Mouse (Mus musculus) bone marrow macrophage, adult 2 months (primary cell): ENCODE measurements around the gene Rpap3. TPM values are rescaled to one million over a fixed set of nuclear protein-coding genes. Genes with fewer than 3 reads are reported as not detected.

ENCODE experiments used
- H3K27ac ChIP-seq: 2 replicates; pipeline ENCODE4 v1.5.1; 2012; ENCODE audit warnings: low read depth, low read length; ENCODE audit not compliant: insufficient read depth
- H3K4me1 ChIP-seq: 2 replicates; pipeline ENCODE4 v1.6.1; 2012; ENCODE audit warnings: low read length; ENCODE audit not compliant: control insufficient read depth, insufficient read depth
- H3K4me3 ChIP-seq: 2 replicates; pipeline ENCODE4 v1.5.1; 2012; ENCODE audit warnings: mild to moderate bottlenecking, low read length, moderate library complexity; ENCODE audit not compliant: insufficient read depth
- CTCF ChIP-seq: IDR thresholded peaks from 2 replicates; pipeline ENCODE4 v1.5.1; 2012; ENCODE audit warnings: low read depth, mild to moderate bottlenecking, low read length, moderate library complexity
- POLR2A ChIP-seq: IDR thresholded peaks from 2 replicates; pipeline ENCODE4 v1.6.1; 2012; ENCODE audit warnings: mild to moderate bottlenecking, low read depth, low read length, borderline replicate concordance
- polyA plus RNA-seq: library from polyadenylated mRNA; stranded (reverse); fragments of >200 nt; gene quantifications from 2 replicates; pipeline ENCODE4 v1.2.4, GENCODE M21; 2012; ENCODE audit not compliant: missing spikeins, insufficient read depth, insufficient read length

The Rpap3 gene
- polyA plus RNA-seq, 1 experiment: 10.4 TPM

DNA sequence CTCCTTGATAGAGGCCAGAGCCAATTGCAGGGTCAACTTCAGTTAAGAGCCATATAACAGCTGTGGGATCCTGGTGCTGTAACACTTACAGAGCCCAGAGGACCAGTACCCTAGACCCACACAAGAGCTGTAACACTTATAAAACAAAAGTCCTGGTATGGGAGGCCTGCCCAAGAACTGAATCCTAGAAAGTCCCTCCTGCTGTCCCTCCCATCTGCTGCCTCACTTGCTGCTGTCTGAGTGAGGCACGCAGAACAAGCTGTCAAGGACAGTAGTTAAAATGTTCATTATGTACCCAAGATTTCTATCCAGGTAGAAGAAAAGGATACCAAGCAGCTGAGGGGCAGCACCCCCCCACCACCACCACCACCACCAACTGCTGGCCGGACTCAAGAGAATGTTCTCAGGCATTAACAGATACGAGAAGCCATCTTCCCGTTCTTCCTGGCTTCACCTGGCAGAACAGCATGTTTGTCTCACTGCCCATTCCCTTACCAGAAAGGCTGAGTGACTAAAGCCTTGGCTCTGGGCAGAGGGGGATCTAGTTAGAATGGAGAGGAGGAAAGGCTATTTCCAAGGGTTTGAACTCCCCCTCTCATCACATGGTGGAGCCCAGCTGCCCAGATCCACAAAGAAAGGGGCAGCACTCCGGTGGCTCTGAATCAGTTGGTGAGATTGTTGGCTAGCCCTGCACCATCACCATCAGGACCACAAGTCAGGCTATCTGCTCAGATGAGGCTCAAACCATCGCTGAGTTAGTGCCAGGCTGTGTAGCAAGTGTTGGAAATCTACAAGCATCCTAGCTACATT lies 18.1 kb upstream of the Rpap3 start:
- Histone ChIP-seq H3K4me3 (no peak overlapping the region), H3K4me1 (peaks cover 8% of the 10 kb centered on the region), H3K27ac (no peak overlapping the region)
- TF ChIP-seq POLR2A (no peak), CTCF (no peak)

GRCm38 (mm10) chr15:97721008-97721701 lies 15.5 kb upstream of the Rpap3 start:
- H3K4me1 ChIP-seq: no peaks in the 10 kb centered on the region
- H3K27ac ChIP-seq: no peak overlapping the region
- TF ChIP-seq CTCF: no peak
- TF ChIP-seq POLR2A: no peak
- no peak overlapping the region for H3K4me3 ChIP-seq

DNA sequence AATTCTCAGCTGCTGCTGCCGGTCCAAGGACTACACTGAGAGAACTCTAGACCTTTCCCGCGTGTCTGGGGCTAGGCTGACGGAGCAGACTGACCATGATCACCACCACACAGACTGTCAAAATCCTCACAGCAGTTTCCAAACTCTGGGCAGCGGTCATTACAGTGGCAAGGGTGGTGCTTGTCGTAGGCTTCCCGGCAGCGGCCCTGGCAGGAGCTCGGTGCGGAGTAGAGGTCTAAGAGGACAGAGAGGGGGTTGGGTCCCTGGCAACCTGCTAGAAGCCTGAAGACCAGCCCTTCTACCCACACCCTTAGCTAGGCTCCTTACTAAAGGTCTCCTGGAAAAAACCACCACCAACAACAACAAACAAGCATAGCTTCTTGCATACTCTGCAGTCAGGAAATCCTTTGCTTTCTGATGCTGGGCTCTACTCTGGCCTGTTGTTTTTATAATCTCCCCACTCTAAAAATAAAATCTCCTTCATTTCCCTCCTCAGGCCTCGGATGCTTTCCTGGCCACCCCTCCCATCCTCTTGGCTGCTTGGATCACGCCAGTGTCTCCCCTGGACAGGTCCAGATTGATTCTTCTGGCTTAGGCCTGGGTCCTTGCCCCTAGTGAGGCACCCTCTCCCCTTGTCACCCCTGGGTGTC lies 14.5 kb upstream of the Rpap3 start:
- H3K27ac ChIP-seq: no peak overlapping the region
- no peak overlapping the region for H3K4me3 ChIP-seq
- no peaks in the 10 kb centered on the region for H3K4me1 ChIP-seq
- TF ChIP-seq CTCF (no peak), POLR2A (no peak)

DNA sequence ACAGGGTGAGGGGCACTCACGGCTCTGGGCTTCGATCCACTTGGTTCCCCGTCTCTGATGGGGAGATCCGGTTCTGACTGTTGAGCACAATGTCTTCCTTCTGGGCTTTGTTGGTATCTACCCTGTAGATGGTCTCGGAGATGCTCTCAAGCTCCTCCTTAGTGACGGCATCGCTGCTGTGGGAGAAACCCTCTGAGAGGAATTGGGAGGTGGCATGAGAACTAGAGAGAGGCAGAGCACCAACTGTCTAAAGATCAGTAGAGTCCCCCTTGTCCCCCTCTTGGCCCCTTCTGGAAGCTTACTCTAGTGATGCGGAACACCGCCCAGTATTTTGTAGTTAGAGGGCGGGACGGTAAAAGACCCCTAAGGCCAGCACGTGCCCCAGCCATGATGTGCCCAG lies 13.9 kb upstream of the Rpap3 start:
- Histone ChIP-seq H3K27ac (no peak overlapping the region), H3K4me3 (no peak overlapping the region), H3K4me1 (no peaks in the 10 kb centered on the region)
- no peak for TF ChIP-seq POLR2A
- no peak for TF ChIP-seq CTCF

DNA sequence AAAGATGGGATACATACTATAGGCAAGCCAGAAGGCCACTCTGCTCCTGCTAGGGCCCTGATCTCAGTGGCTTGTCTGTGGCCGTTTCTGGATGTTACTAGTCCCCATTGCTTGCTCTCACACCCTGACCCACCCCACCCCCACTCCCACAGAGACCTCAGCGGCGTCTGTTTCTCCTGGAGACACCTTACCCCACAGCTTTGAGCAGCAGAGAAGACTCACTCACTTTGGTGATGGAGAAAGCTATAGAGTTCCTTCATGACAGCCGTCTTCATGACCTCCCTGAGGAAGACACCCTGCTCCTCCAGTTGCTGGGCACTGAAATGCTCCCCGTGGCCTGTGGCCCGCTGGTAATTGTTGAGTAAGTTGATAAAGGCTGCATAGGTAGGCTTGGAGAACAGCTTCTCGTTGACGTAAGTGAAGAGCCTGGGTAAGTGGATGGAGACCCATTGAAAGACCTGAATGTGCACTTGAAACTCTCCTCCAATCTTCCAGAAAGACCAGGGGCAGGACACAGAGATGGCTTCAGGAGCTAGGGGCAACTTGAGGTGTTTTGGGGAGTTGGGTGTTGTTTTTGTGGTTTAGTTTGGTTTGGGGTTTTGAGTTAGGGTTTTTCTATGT lies 13.0 kb upstream of the Rpap3 start:
- Histone ChIP-seq H3K4me1 (no peaks in the 10 kb centered on the region), H3K27ac (no peak overlapping the region), H3K4me3 (no peak overlapping the region)
- no peak for TF ChIP-seq POLR2A

- no peaks in the 10 kb centered on the region for H3K4me1 ChIP-seq
- no peak overlapping the region for H3K4me3 ChIP-seq
- TF ChIP-seq CTCF (peak; percentile 57; the same call in 1 of the 2 replicates), POLR2A (no peak)
- no peak overlapping the region for H3K27ac ChIP-seq
Measured at GRCm38 (mm10) chr15:97717861-97718534, 12.4 kb upstream of the Rpap3 start.

DNA sequence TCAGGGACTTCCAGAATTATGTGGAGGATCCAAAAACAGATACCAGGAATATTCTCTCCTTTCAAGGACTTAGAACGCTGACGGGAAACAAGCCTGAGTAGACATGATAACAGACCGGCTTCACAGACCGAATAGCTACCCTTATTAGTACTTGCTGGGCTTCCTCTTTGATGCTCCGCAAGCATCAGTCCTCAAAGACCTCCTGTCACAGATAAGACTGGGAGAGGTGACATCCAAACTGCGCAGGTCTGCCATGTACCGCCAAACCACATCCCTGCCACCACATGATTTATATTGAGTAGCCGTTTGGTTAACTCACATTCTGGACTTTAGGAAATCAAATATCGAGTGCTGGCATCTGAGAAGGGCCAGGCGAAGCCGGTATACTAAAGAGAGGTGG lies 11.2 kb upstream of the Rpap3 start:
- H3K4me3 ChIP-seq: no peak overlapping the region
- no peak overlapping the region for H3K27ac ChIP-seq
- no peak for TF ChIP-seq POLR2A
- no peak for TF ChIP-seq CTCF
- H3K4me1 ChIP-seq: no peaks in the 10 kb centered on the region

DNA sequence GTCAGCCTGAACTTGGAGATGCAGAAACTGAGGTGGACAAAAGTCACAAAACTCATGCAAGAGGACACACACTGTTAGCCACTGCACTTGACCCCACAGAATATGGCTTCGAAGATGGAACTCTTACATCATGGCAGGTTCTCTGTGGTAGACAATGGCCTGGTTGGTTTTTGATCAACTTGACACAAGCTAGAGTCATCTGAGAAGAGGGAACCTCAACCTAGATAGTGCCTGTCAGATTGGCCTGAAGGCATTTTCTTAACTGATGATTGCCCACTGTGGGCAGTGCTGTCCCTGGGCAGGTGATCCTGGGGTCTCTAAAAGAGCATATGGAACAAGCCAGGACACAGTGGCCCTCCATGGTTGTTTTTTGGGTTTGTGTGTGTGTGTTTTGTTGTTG lies 10.1 kb upstream of the Rpap3 start:
- TF ChIP-seq POLR2A: no peak
- TF ChIP-seq CTCF: no peak

GRCm38 (mm10) chr15:97715083-97715482 lies 9.5 kb upstream of the Rpap3 start:
- Histone ChIP-seq H3K4me1 (no peaks in the 10 kb centered on the region), H3K27ac (no peak overlapping the region)
- TF ChIP-seq CTCF (no peak), POLR2A (no peak)

More for the DNA sequence above, 10.1 kb upstream of the Rpap3 start:
- Histone ChIP-seq H3K27ac (no peak overlapping the region), H3K4me1 (no peaks in the 10 kb centered on the region), H3K4me3 (no peak overlapping the region)

More at GRCm38 (mm10) chr15:97715083-97715482, 9.5 kb upstream of the Rpap3 start:
- H3K4me3 ChIP-seq: no peak overlapping the region
